Mouse (Mus musculus): Measurements from ENCODE around the gene Nlrc5.

DNA sequence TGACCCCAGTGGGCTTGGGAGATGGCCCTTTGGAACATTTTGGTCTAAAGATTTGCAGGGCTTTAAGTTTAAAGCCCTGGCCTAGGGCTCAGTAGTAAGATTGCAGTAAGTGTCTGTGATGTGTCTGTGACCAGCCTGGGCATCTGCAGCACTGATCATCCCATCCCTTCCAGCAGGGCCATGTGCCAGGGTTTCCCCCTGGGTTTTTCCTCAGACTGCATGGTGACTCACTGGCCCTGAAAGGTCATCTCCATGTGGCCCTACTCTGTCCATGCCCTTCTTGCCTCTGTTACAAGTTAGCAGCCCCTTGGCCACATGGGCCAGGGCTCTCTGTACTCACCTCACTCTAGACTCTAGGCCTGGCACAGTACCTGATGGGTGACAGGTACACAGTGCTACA, 130.3 kb downstream of the Nlrc5 start:
- no peak for TF ChIP-seq CTCF (IDR thresholded peaks at IDR 0.05; ENCODE audit: control insufficient read depth, insufficient read depth, insufficient read length)
- TF ChIP-seq MAX (IDR thresholded peaks at IDR 0.05) = peak; percentile 14
